Mouse (Mus musculus) spleen, postnatal 36 days (tissue): ENCODE measurements around the gene Tap2.
A peak's percentile ranks its signal among the peaks of the same experiment; 100 is the strongest.

Source experiments
- DNase-seq, 2 experiments: peaks; one replicate each; pipeline ENCODE4 v3.0.0; 2022; ENCODE audit warnings: low spot score in 2 of 2, mixed read lengths in 1 of 2

The Tap2 gene

GRCm38 (mm10) chr17:34196491-34196890 is 6.8 kb upstream of the Tap2 start:
- peak; percentile 86 for DNase-seq

- peak; percentile 88 to 93 for DNase-seq
Observed at GRCm38 (mm10) chr17:34196941-34197894, 6.1 kb upstream of the Tap2 start, which contains the start of gene Psmb8. TSS of gene Psmb8 (plus strand) at chr17:34197721.

- peak; percentile 88 to 90 for DNase-seq
Observed at GRCm38 (mm10) chr17:34197904-34198520, 5.3 kb upstream of the Tap2 start.

- no peak for DNase-seq
Observed at GRCm38 (mm10) chr17:34198521-34198912, 4.8 kb upstream of the Tap2 start.

- no peak for DNase-seq
Observed at GRCm38 (mm10) chr17:34199050-34199619, 4.2 kb upstream of the Tap2 start.

- DNase-seq: no peak
Observed at GRCm38 (mm10) chr17:34200047-34200446, 3.3 kb upstream of the Tap2 start.

- no peak for DNase-seq
Observed at GRCm38 (mm10) chr17:34200772-34201505, 2.4 kb upstream of the Tap2 start.

- DNase-seq: no peak
Observed at GRCm38 (mm10) chr17:34201506-34202055, 1.7 kb upstream of the Tap2 start.

- DNase-seq: no peak
Observed at GRCm38 (mm10) chr17:34202760-34203442, 426 bp upstream of the Tap2 start.

GRCm38 (mm10) chr17:34204303-34205010 is 1.1 kb downstream of the Tap2 start:
- DNase-seq: peak; percentile 90 to 91

GRCm38 (mm10) chr17:34205021-34205745 is 1.9 kb downstream of the Tap2 start:
- DNase-seq: peak in 1 of 2 experiments; percentile 31

GRCm38 (mm10) chr17:34205746-34206176 is 2.4 kb downstream of the Tap2 start:
- peak; percentile 55 to 60 for DNase-seq

- DNase-seq: no peak
Observed at GRCm38 (mm10) chr17:34206731-34207130, 3.4 kb downstream of the Tap2 start.

- DNase-seq: peak; percentile 44 to 58
Observed at GRCm38 (mm10) chr17:34207456-34207855, 4.1 kb downstream of the Tap2 start.

- peak in 1 of 2 experiments; percentile 4 for DNase-seq
Observed at GRCm38 (mm10) chr17:34207866-34208265, 4.5 kb downstream of the Tap2 start.

- no peak for DNase-seq
Observed at GRCm38 (mm10) chr17:34208421-34208820, 5.1 kb downstream of the Tap2 start.

- DNase-seq: peak in 1 of 2 experiments; percentile 20
Observed at GRCm38 (mm10) chr17:34209680-34210079, 6.4 kb downstream of the Tap2 start.

GRCm38 (mm10) chr17:34210599-34210998 is 7.3 kb downstream of the Tap2 start:
- DNase-seq: peak; percentile 35 to 48

- DNase-seq: peak in 1 of 2 experiments; percentile 14
Observed at GRCm38 (mm10) chr17:34211746-34212365, 8.5 kb downstream of the Tap2 start.
